Mouse (Mus musculus) left cerebral cortex, adult 8-10 months (tissue): ENCODE data around the gene Jak1. TPM values are rescaled to one million over a fixed set of nuclear protein-coding genes. Genes with fewer than 3 reads are reported as not detected.

Experiments
- DNase-seq, 2 experiments: peaks; one replicate each; pipeline ENCODE4 v3.0.0; 2022; ENCODE audit warnings: low spot score in 2 of 2
- total RNA-seq, 4 experiments: library from RNA; stranded (reverse); gene quantifications; 2 replicates each; pipeline ENCODE4 v1.2.4; 2022

The Jak1 gene
- total RNA-seq, 4 experiments from 2014 or later, result 114 to 122 (median 117) TPM

DNA sequence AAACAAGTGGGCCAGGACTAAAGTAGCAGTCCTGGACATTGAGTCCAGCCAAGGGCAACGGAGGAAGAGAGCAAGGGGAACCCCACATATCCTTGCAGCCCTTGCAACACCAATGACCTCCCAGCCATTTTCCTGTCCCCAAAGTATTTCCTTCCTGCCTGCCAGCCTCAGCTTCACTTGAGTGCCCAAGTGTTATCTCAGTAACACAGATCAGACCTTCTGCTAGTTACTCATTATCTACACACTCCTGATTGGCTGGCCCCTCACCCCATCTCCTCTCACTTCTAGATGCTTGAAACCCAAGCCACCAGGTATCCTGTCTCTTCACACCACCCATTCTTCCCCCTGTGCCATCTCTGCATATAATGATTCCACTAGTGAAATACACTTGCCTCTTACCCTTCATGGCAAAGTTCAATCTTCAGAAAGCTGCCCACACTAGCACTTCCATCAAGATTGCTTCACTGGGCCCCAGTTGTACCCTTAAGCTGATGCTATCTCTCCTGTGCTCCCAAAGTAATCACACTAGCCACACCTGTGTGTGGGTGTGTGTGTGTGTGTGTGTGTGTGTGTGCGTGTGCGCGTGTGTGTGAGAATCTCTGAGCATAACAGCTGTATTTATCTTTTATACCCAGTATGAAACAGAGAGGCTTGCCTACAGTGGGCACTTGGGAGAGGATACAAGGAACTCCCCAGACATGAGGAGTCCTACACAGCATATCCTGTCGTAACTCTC lies 72.7 kb downstream of the Jak1 start:
- DNase-seq, result no peak

DNA sequence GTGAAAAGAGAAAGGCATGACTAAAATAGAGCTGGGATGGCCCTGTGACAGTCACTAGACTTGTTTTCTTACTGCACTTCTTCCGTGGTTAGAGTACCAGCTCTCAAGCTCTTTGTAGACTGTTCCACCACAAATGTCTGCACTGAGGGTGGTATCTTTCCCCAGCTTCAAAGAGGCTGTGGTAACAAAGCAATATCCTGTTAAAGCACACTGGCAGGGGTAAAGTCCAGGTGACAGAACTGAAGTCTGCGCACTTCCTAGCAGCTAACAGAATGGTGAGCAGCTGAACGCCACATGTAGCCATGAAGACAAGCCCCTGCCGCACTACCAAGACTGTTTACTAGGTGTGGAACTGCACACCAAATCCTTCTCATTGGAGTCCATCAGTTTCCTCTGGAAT lies 77.7 kb downstream of the Jak1 start:
- DNase-seq, result no peak

DNA sequence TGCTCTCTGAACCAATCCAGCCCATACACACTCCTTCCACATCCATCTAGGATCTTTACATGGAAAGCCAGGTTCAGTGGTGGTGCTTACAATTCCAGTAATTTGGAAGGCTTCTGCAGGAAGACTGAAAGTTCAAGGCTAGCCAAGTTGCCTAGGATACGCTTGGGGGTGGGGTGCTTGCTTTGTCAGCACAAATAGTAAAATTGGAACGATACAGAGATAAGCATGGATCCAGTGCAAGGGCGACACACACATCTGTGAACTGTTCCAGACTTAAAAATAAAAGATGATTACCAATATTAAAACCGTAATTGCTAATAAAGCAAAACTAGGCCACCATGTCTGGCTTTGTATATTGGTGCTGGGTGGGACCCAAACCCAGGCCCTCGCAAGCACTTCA lies 78.5 kb downstream of the Jak1 start:
- no peak for DNase-seq

DNA sequence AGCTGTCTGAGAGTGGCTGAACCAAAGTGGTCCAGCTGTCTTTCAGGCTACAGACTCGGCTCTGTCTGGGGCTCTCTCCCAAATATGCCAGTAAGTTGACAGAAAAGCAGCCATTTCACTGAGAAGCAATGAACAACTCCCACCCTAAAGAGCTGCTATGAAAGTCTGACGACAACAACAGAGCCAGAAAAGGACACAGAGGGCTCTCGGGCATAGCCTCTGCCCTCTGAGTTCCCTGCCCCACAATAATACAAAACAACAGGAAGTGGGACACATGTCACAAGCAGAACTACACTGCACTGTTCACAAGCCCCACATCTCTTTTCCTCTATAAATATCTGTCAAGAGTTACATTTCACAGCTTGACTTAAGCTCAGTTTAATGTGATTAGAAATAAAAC lies 79.9 kb downstream of the Jak1 start:
- DNase-seq, result no peak

DNA sequence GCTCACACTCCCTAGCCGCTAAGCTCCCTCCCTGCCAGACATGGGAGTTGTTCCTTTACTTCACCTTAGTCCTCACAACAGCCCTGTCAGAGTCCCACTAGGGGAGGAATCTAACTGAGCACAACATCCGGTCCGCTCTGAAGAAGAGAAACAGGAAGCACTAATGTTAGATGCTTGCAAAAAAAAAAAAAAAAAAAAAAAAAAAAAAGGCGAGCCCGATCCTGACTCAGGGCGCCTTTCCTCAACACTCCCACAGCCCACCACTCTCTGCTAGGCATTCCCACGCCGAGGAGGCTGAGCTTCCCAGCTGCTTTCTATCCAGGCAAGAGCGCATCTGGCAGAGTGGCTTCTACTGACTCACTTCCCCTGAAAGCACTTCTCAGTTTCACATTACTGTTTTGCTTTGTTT lies 82.5 kb downstream of the Jak1 start:
- no peak for DNase-seq

DNA sequence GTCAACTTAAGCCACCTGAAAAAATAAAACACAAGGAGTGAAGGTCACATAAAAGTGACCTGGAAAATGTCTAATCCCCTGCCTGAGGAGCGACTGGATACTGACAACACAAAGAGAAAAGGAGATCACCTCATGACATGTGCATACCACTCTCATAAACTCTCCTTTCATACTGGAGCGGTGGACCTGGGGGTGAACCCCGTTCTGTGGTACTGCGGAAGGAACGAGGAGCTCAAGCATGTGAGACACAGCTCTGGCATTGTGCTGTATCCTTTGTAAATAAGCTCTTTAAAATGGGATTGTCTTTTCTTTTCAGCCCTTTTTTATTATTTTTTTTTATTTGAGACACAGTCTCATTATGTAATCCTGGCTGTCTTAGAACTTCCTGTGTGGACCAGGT lies 84.4 kb downstream of the Jak1 start:
- no peak for DNase-seq

DNA sequence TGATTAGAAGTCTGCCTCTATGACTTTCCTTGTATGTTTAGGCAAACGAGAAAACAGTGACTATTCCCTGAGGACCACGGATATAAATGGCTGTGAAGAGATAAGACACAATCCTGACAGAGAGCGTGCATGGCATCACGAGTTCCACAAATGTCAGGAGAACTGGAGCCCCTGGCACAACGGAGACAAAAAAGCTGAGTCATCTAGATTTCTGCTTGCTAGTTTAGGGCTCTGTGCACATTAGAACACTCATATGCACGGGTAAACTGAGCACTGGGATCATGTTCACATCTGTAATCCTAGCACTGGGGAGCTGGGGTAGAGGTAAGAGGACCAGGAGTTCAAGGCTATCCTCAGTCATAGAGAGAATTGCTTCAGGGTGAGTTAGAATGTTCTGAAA lies 85.2 kb downstream of the Jak1 start:
- no peak for DNase-seq

DNA sequence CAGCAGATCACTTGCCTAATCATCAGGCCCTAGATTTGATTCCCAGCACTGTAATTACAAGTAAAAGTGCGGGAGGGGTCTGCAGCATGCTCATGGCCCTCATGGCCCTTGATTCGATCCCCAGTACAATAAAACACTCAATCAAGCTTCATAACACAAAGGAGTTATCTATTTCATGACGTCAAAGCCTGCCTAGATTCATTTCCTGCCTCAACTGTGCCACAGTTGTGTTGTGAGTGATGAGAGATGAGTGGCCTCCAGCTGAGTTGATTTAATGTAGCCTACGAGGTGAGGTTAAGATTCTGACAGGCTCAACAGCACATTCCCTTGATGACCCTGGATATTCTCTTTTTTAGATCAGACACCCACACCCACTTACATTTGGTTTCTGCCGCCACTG lies 86.0 kb downstream of the Jak1 start:
- DNase-seq, result no peak

DNA sequence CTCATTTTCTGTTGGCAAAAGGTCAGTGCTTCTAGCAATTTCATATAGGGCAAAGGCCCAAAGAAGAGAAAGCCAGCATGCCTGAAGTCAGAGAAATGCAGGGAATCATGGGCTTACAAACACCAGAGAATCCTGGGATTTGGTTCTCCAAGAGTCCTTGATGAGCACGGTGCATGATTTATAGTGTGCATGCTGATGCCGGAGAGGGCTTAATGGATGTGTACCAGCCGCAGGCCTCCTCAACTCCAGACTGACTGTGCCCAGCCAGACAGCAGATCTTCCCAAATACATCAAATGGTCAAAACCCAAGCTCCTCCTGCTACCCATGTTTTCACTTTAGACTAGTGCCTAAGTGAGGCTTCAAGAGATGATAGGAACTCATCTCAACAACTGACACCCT lies 87.3 kb downstream of the Jak1 start:
- DNase-seq, result no peak

DNA sequence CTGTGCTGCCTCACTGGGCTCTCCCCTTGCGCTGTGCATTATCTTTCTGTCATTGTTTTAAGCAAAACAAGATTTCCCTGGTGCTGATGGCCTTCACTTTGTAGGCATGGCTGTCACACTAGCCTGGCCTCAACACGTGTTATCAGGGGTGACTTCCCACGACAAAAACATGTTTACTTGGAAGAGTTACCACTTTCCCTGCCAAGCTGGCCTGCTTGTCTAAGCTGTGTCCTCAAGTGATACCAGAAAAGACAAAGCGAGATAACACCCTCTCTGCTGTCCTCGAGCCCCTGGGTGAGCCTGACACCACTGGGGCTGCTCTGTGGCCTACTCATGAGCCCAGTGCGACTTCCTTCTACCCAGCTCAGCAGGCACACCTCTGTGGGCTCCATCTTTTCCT lies 89.0 kb downstream of the Jak1 start:
- DNase-seq, result no peak

DNA sequence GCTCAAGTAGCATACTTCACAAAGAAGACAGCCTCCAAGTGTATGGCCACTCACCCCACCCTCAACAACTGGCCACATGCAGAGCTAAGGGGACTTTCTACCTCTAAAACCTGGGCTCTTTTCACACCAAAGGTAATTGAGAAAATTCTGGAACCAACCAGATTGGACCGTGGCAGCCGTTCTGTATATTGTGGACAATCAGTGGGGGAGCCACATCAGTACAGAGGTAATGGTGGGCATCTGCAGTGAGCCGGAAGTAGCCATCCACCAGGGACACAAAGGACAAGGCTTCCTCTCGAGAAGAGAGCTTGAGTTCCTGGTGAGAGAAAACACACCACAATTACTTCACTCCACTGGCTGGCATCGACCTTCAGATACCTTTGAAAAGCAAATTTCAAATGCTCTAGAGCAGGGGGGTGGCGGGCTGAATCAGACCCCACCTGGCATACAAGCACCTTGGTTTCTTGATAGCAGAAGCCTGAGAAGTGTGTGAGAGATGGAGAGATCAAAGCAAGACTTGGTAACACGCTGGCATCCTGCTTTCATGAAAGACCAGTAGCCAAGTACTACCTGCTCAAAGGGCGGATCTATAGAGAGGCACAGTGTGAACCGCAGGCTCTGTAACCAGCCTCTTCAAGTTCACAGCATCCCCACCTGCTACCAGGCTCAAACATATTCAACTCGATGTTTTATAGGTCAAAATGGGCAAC lies 90.0 kb downstream of the Jak1 start:
- DNase-seq, result no peak

DNA sequence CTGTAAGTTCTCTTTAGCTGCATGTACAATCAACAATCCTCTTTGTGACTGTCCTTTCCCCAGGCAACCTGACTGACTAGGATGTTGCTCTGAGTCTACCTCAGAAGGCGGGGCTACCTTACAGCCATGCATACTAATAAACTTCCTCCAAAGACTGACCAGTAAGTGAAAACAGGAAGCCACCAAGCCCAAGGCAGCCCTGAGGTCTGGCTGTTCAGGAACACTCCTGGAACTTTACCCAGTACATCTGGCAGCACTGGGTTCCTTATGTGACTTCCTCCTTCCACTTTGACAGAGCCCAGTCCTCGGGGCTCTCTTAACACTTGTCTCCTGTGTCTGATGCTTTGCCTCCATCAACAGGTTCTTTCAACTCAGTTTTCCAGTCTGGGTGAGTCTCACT lies 92.3 kb downstream of the Jak1 start:
- DNase-seq, result no peak

DNA sequence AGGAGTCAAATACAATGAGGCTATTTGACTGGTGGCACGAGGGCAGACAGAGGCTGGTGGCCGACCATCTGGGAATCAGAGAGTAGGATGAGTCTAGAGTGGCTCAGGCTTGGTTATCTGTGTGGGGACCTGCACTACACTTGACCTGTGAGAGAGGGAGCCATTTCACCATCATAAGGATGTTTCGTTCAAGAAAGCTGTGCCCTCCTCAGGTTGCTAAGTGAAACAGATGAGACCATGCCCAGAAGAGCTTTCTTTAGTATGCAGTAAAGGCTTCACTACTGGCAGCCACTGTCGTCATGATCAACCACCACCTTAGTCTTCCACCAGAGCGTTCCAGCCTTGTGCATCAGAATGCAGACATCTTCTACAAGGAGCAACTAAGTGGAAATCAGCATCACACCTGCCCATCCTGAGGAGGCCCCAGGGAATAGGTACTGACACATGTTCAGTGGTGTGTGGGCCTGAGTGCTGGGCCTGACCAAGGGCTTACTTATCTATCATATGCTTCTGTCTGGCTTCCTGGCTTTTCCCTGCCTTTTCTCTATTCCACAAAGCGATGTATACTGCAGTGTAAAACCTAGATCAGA lies 96.8 kb downstream of the Jak1 start:
- DNase-seq, result no peak

DNA sequence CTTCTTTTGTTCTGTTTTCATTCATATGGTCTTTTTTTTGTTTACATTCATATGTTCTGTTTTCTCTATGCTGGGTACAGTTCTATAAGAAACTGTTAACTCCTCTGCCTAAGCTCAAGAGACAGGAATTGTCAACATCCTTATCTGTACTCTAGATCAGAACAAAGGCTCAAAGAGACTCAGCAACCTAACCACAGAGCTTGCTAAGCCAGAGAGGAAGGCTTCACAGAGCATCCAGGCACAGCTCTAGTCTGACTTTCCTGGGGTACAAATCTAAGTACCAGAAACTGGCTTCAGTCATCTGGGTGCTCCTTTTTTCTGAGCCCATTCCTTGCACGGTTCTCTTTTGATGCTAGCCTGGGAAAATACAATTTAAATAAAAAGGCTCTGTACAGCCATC lies 97.3 kb downstream of the Jak1 start:
- DNase-seq, result no peak

DNA sequence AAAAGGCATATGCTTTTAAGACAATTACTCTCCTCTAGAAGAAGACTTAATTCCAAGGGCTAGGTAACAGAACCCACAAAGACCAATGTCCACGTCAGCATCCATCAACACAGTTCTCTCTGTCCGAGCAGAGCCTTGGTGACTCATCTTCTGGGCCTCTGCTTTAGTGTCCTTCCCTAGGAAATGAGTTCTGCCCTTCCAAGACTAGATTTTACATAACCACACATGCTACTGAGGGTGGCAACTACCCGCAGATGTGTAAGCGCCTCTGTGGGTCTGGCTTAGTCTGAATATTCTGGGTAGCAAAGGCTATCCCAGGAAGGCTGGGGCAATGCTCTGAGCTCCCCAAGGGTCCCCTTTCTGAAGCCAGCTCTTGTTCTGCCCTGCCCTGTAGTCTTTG lies 99.3 kb downstream of the Jak1 start:
- DNase-seq, result no peak

DNA sequence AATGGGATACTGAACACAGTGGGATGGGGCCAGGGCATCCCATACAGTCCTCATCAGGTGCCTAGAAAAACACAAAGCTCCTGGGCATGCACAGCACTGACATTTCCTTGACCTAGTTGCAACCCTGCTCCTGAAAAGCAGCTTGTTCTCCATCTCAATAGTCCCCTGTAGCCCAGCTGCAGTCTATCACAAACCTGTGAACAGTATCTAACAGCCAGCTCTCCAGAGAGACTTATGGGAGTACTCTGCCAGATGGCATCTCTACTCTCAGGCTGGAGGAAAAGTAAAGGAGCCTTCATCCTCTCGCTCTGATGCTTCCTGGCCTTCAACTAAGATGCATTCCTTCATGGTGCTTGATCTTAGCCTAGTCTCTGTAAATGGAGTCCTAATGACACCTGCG lies 100.4 kb downstream of the Jak1 start:
- no peak for DNase-seq

DNA sequence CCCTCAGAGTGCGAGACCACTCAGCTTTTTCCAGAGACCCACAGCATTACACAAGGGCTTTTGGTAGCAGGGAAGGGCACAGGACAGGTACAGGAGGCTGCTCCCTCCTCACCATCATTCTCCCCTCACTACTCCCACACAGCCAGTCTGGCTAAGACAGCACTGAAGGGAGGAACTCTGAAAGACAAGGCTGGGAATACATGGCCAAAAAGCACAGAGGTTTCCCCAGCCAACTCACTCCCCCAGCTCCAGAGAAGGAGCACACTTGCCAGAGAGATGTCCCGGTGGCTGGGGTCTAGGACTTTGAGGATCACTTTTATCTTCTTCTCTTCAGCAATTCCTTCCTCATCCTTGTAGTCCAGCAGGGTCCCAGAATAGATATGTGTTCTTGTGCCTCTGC lies 100.9 kb downstream of the Jak1 start:
- no peak for DNase-seq

DNA sequence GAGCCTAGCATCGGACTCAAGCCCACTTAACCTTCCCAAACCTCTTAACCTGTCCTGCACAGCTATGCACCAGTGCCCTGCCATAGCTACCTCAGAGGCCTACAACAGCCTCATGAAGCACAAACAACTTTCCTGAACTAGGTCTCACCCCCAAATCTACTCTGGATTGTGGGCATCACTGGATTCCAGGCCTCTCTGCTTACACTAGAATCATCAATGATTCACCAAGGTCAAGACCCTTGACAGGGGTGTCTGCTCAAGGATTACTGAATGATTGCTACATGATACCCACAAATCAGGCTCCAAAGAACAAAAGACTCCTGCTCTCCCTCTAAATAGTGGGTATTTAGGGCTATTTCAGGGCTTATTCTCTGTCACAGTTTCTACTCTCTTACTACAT lies 104.3 kb downstream of the Jak1 start:
- DNase-seq, result no peak

DNA sequence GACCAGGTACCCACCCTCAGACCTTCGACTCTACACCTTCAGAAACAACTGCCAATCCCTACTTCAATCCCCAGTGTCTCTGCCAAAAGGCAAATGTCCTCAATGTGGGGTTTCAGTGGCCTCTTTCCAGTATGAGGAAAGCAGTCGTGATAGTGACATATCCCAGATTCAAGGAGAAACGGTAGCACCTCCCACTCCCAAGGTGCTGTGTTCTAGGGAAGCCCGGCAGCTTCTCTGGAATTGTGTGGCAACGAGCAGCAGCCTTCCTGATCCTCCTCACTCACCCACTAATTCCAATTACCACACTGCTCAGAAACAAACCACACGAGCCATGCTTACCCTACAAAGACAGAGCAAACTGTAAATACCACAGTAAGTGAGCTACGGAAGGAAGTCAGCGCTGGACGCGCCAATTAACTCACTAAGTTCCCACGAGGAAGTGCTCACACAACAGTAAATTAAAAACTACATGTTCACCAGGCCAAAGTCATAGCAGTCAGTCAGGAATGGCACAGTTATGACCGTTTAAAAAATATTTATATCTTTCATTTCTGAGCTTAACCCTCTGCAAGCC lies 105.8 kb downstream of the Jak1 start:
- DNase-seq, result peak in 1 of 2 experiments; percentile 40

DNA sequence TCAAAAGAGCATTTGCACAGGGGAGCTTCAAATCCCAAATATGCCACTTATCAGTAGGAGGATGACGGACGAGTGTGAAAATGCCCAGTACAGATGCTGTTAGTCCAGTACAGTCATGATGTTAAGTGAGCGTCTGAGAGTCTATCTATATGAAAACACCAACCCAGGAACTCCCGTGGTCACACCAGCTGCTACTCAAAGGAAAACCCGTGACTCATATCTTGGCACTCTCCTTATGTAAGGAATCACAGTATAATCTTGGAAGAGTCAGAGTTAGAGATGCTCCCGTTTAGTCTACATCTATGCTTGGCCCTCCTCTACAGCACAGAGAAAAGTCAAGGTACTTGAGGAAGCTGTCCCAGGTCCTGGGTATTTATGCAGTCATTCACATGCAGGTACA lies 106.8 kb downstream of the Jak1 start:
- DNase-seq, result peak in 1 of 2 experiments; percentile 77

DNA sequence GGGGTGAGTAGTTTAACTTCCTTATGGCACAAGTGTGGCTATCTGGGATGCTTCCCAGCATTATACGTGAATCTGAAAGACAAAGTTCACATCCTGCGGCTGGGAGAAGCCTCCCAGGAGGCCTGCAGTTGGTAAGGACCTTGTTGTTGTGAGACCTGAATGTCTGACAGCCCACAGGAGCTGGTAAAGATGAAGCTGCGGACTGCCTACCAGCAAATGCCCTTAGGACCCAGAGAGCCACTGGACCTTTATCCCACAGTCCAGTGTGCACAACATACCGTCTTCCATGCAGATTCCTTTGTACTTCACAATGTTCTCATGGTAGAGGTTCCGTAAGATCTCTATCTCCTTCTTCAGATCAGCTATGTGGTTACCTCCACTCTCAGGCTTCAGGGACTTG lies 107.6 kb downstream of the Jak1 start:
- DNase-seq, result no peak

DNA sequence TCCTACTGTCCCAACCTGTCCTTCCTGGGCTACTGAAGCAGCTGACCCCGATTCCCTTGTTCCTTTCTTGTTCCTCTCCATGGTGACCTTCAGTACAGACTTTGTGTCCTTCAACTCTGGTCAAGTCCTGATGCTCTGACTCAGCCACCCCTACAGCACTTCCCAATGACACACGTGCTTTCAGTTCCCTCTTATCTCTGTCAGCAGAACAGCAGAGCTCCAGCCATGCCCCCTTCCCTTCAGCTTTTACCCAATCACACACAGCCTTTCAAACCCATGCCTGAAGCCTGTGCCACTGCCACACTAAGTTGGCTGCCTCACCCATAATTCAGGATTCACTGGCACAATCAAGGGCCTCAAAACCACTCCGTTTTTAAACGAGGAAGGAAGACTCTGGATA lies 109.5 kb downstream of the Jak1 start:
- DNase-seq, result no peak
